Comparison of ENCODE assay signal across 23 mouse cellular contexts in the genomic region with DNA sequence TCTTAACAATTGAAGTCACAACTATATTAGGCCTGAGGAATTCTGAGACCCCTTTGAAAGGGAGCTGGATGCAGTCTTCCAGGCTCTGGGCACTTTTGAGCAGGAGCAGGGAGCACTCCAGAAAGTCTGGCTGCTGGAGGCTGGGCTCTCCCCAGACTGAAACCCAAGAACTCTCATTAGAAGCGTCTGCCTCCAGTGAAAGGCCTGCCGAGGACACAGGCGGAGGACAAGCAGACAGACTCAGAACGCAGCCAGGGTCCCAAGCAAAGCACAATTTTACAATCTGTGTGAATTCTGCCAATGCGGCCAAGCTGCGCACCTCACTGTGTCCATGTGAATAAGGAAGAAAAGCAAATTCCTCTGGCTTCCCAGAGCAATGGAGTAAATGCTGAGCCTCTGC.
DNase-seq lines count a peak whose midpoint lies in the region; ATAC-seq and TF ChIP-seq lines count a peak whose summit lies in the region.
"Had no signal": no experiment of that assay in that cellular context is flagged by ENCODE, and none has a peak within 500 bp of the region (broad histone marks: within the 10 kb centered on the region; RNA-seq: fewer than 3 reads in every experiment).

No protein-coding gene starts in this region.

- no peaks in the 10 kb centered on the region; the same call in 1 of the 2 replicates for H3K9me3 ChIP-seq in stomach, embryonic 14.5 days (ENCODE audit: control insufficient read depth, low read depth, low read length)
- no peaks in the 10 kb centered on the region for H3K9me3 ChIP-seq in stomach, postnatal 0 days (ENCODE audit: control insufficient read depth, low read length)
- no peaks in the 10 kb centered on the region for H3K9me3 ChIP-seq in midbrain, embryonic 11.5 days (ENCODE audit: control insufficient read depth, low read length)
- H3K9me3 ChIP-seq: forebrain, embryonic 15.5 days; limb, embryonic 12.5 days; lung, embryonic 15.5 days; midbrain, embryonic 12.5 days; neural tube, embryonic 12.5 days; stomach, embryonic 15.5 days had no signal

- intact Hi-C loops in gastrocnemius, adult 2 months (cut with DNase I): loop anchor here (5.0 kb wide), 1 partner anchor 99 kb away; no protein-coding TSS in a partner anchor

- H3K4me2 ChIP-seq in stomach, embryonic 14.5 days (replicated peaks; ENCODE audit: low read depth, low read length): no peak overlapping the region
- H3K4me2 ChIP-seq in stomach, postnatal 0 days (replicated peaks; ENCODE audit: low read depth): no peak overlapping the region
- no peak overlapping the region for H3K4me2 ChIP-seq in midbrain, embryonic 11.5 days
- H3K4me2 ChIP-seq: forebrain, embryonic 15.5 days; limb, embryonic 12.5 days; lung, embryonic 15.5 days; midbrain, embryonic 12.5 days; neural tube, embryonic 12.5 days; stomach, embryonic 15.5 days had no signal

- peak overlapping the region; percentile 57 for H3K27ac ChIP-seq in gastrocnemius, adult 2 months
- H3K27ac ChIP-seq in stomach, embryonic 14.5 days (ENCODE audit: low read length): 0 out of 2 replicates have a peak overlapping the region, but pooled peaks have one; percentile 21
- no peak overlapping the region for H3K27ac ChIP-seq in stomach, postnatal 0 days (replicated peaks)
- no peak overlapping the region for H3K27ac ChIP-seq in midbrain, embryonic 11.5 days (ENCODE audit: low read depth, low read length)
- H3K27ac ChIP-seq: forebrain, embryonic 15.5 days; limb, embryonic 12.5 days; liver, embryonic 14.5 days; lung, embryonic 15.5 days; macrophage; midbrain, embryonic 12.5 days; neural tube, embryonic 12.5 days; stomach, embryonic 15.5 days had no signal

- H3K4me1 ChIP-seq in stomach, embryonic 14.5 days (ENCODE audit: control insufficient read depth, insufficient read depth, low read length): no peaks in the 10 kb centered on the region
- no peaks in the 10 kb centered on the region for H3K4me1 ChIP-seq in stomach, postnatal 0 days (replicated peaks; ENCODE audit: control insufficient read depth, insufficient read depth)
- H3K4me1 ChIP-seq in midbrain, embryonic 11.5 days (ENCODE audit: control insufficient read depth, insufficient read depth, low read length): no peaks in the 10 kb centered on the region
- H3K4me1 ChIP-seq: forebrain, embryonic 15.5 days; midbrain, embryonic 12.5 days; neural tube, embryonic 12.5 days had no signal

- H3K4me3 ChIP-seq in gastrocnemius, adult 2 months: no peak overlapping the region
- H3K4me3 ChIP-seq in stomach, embryonic 14.5 days (ENCODE audit: low read depth, low read length): no peak overlapping the region
- no peak overlapping the region for H3K4me3 ChIP-seq in stomach, postnatal 0 days (ENCODE audit: low read depth, low read length)
- H3K4me3 ChIP-seq in midbrain, embryonic 11.5 days (ENCODE audit: low read depth, low read length): no peak overlapping the region
- H3K4me3 ChIP-seq: erythroblast, embryonic 14.5 days; forebrain, embryonic 15.5 days; limb, embryonic 12.5 days; lung, embryonic 15.5 days; midbrain, embryonic 12.5 days; neural tube, embryonic 12.5 days; stomach, embryonic 15.5 days had no signal

- no peak for ATAC-seq in stomach, embryonic 14.5 days (ENCODE audit: insufficient number of reproducible peaks, insufficient read depth, low FRiP score, low read depth)
- ATAC-seq in stomach, postnatal 0 days (ENCODE audit: low FRiP score, low TSS enrichment): no peak
- no peak for ATAC-seq in midbrain, embryonic 11.5 days (ENCODE audit: low FRiP score)
- ATAC-seq: CD4-positive, CD25-positive, alpha-beta regulatory T cell, adult 4 months; forebrain, embryonic 15.5 days; Patski had no signal

- DNase-seq in cerebellum, adult 9-11 months: peak; percentile 7
- no peak for DNase-seq in cerebellum, postnatal 4 days (ENCODE audit: low spot score in 2 of 2)
- peak; percentile 68 for DNase-seq in gastrocnemius, adult 2 months
- no peak for DNase-seq in gastrocnemius, postnatal 10 days
- DNase-seq in stomach, postnatal 0 days (ENCODE audit: low spot score): no peak
- no peak for DNase-seq in spleen, adult 18-20 months
- no peak for DNase-seq in midbrain, embryonic 11.5 days (ENCODE audit: low spot score, missing footprints)
- DNase-seq: adrenal gland, postnatal 10 days; kidney, adult 8-10 months; kidney, postnatal 14 days; thymus, adult 2 months had no signal

- no peaks in the 10 kb centered on the region for H3K36me3 ChIP-seq in stomach, embryonic 14.5 days (ENCODE audit: control insufficient read depth, insufficient read depth, low read length)
- H3K36me3 ChIP-seq in stomach, postnatal 0 days (ENCODE audit: control insufficient read depth, insufficient read depth, low read length): no peaks in the 10 kb centered on the region
- no peaks in the 10 kb centered on the region for H3K36me3 ChIP-seq in midbrain, embryonic 11.5 days (ENCODE audit: control insufficient read depth, insufficient read depth, low read length)
- H3K36me3 ChIP-seq: forebrain, embryonic 15.5 days; limb, embryonic 12.5 days; lung, embryonic 15.5 days; midbrain, embryonic 12.5 days; neural tube, embryonic 12.5 days; stomach, embryonic 15.5 days had no signal

- no peak overlapping the region for H3K9ac ChIP-seq in stomach, embryonic 14.5 days (replicated peaks; ENCODE audit: low read depth, low read length)
- H3K9ac ChIP-seq in stomach, postnatal 0 days (ENCODE audit: low read length): no peak overlapping the region
- H3K9ac ChIP-seq in midbrain, embryonic 11.5 days (ENCODE audit: low read length): no peak overlapping the region
- H3K9ac ChIP-seq: forebrain, embryonic 15.5 days; limb, embryonic 12.5 days; liver, embryonic 14.5 days; lung, embryonic 15.5 days; midbrain, embryonic 12.5 days; neural tube, embryonic 12.5 days; stomach, embryonic 15.5 days had no signal

- 61% methylated on average over 6 of the region's 6 CpGs for WGBS in stomach, embryonic 14.5 days
- WGBS in stomach, postnatal 0 days: 56% methylated on average over 6 of the region's 6 CpGs
- 82% methylated on average over 6 of the region's 6 CpGs for WGBS in midbrain, embryonic 11.5 days

- no peak for TF ChIP-seq EP300 in stomach, postnatal 0 days (optimal IDR thresholded peaks at IDR 0.05)

- TF ChIP-seq CTCF in gastrocnemius, adult 2 months (IDR thresholded peaks at IDR 0.05): no peak
- TF ChIP-seq CTCF in stomach, postnatal 0 days (IDR thresholded peaks at IDR 0.05; ENCODE audit: low read depth): no peak

- no peaks in the 10 kb centered on the region for H3K27me3 ChIP-seq in stomach, embryonic 14.5 days (ENCODE audit: control insufficient read depth, insufficient read depth, low read length)
- no peaks in the 10 kb centered on the region for H3K27me3 ChIP-seq in stomach, postnatal 0 days (ENCODE audit: control insufficient read depth, insufficient read depth, low read length)
- H3K27me3 ChIP-seq in midbrain, embryonic 11.5 days (ENCODE audit: control insufficient read depth, insufficient read depth, low read length): no peaks in the 10 kb centered on the region
- H3K27me3 ChIP-seq: forebrain, embryonic 15.5 days; limb, embryonic 12.5 days; lung, embryonic 15.5 days; midbrain, embryonic 12.5 days; neural tube, embryonic 12.5 days; Patski; stomach, embryonic 15.5 days had no signal

Comparison
In these comparisons a context has a peak if more than half of its experiments do, and no peak if none do; other contexts are left out.
1. DNase-seq: peak in cerebellum, adult 9-11 months (single experiment) and gastrocnemius, adult 2 months (single experiment); none in cerebellum, postnatal 4 days (0 of 2), gastrocnemius, postnatal 10 days (single experiment), stomach, postnatal 0 days (single experiment), spleen, adult 18-20 months (0 of 2) and midbrain, embryonic 11.5 days (single experiment).
2. H3K27ac ChIP-seq: peak in gastrocnemius, adult 2 months (single experiment) and stomach, embryonic 14.5 days (single experiment); none in stomach, postnatal 0 days (single experiment) and midbrain, embryonic 11.5 days (single experiment).